Mouse (Mus musculus): Measurements from ENCODE around the gene Capn15. TPM values are rescaled to one million over a fixed set of nuclear protein-coding genes. Genes with fewer than 3 reads are reported as not detected.
A peak's percentile ranks its signal among the peaks of the same experiment; 100 is the strongest.

The Capn15 gene
- total and polyA plus RNA-seq, 3 experiments, result 2.1 to 11.5 (median 6.0) TPM

- TF ChIP-seq GABPA (IDR thresholded peaks at IDR 0.05; ENCODE audit: insufficient replicate concordance, low read depth, low read length), result no peak
- TF ChIP-seq MAZ (IDR thresholded peaks at IDR 0.05; ENCODE audit: low read depth, low read length), result peak; percentile 59
- no peak for TF ChIP-seq E2F4 (IDR thresholded peaks at IDR 0.05; ENCODE audit: insufficient replicate concordance, low read depth, low read length)
- peak; percentile 62 for TF ChIP-seq TCF12 (IDR thresholded peaks at IDR 0.05; ENCODE audit: low read depth, low read length)
- TF ChIP-seq SIN3A (IDR thresholded peaks at IDR 0.05; ENCODE audit: low read length), result peak; percentile 90
- TF ChIP-seq CHD2 (IDR thresholded peaks at IDR 0.05; ENCODE audit: low read length), result peak; percentile 93
- TF ChIP-seq EP300 (IDR thresholded peaks at IDR 0.05; ENCODE audit: low read length), result no peak
- peak; percentile 71 for TF ChIP-seq MXI1 (IDR thresholded peaks at IDR 0.05; ENCODE audit: low read depth, low read length)
- no peak; the same call in 1 of the 2 replicates for TF ChIP-seq NRF1 (IDR thresholded peaks at IDR 0.05; ENCODE audit: low read depth, low read length)
Measured at GRCm38 (mm10) chr17:25919786-25920642, 65.6 kb downstream of the Capn15 start (continued).

GRCm38 (mm10) chr17:25919144-25919785 lies 66.3 kb downstream of the Capn15 start, which contains the start of gene Rab40c:
Gene Rab40c, minus strand, starts transcription at chr17:25919727.
- no peaks in the 10 kb centered on the region for H3K27me3 ChIP-seq (replicated peaks)
- no peaks in the 10 kb centered on the region for H3K9me3 ChIP-seq (replicated peaks; ENCODE audit: low read length)
- in situ Hi-C loops (cut with MboI; ENCODE audit: low pct_ligation_motif_present, low pct_unique_long_range_greater_than_20kb, low sequenced_read_pairs), result loop anchor here (5.0 kb wide), 1 partner anchor 37 kb away; the partner anchor contains the start of gene Wfikkn1
- peak within 1 kb of the TSS; percentile 82 for H3K9ac ChIP-seq (ENCODE audit: insufficient read depth, low read depth)
- peaks cover 15 to 48% of the 10 kb centered on the region in 2 experiments for H3K4me1 ChIP-seq (ENCODE audit: control insufficient read depth in 1 of 2, insufficient read depth in 2 of 2)
- dilution Hi-C loops (cut with MboI; ENCODE audit: extremely low pct_ligation_motif_present, extremely low pct_unique_long_range_greater_than_20kb, low sequenced_read_pairs), result no loop called here
- peaks cover 8 to 46% of the 10 kb centered on the region in 2 experiments for H3K36me3 ChIP-seq (replicated peaks in 1 of 2; ENCODE audit: control insufficient read depth in 1 of 2, insufficient read depth in 1 of 2, low read length in 1 of 2)
- TF ChIP-seq SIN3A (IDR thresholded peaks at IDR 0.05; ENCODE audit: low read length) (peak; percentile 41; the same call in 1 of the 2 replicates), EP300 (IDR thresholded peaks at IDR 0.05; ENCODE audit: low read length) (no peak), JUND (conservative IDR thresholded peaks at IDR 0.05; ENCODE audit: low read depth, low read length) (no peak), JUN (IDR thresholded peaks at IDR 0.05; ENCODE audit: insufficient read depth, low read depth, low read length) (no peak), ZC3H11A (IDR thresholded peaks at IDR 0.05; ENCODE audit: low read depth, low read length) (no peak), ZMIZ1 (IDR thresholded peaks at IDR 0.05; ENCODE audit: low read depth, low read length) (no peak), POLR2A (IDR thresholded peaks at IDR 0.05; ENCODE audit: low read depth, low read length) (no peak; the same call in 1 of the 2 replicates), HCFC1 (IDR thresholded peaks at IDR 0.05; ENCODE audit: low read depth, low read length) (peak; percentile 19; the same call in 1 of the 2 replicates), TCF12 (IDR thresholded peaks at IDR 0.05; ENCODE audit: low read depth, low read length) (no peak), MYC (IDR thresholded peaks at IDR 0.05; ENCODE audit: low read depth, low read length) (no peak), SMC3 (IDR thresholded peaks at IDR 0.05; ENCODE audit: low read depth, low read length) (no peak), PAX5 (IDR thresholded peaks at IDR 0.05; ENCODE audit: low read length) (no peak), MAX (IDR thresholded peaks at IDR 0.05; ENCODE audit: low read length) (no peak), MXI1 (IDR thresholded peaks at IDR 0.05; ENCODE audit: low read depth, low read length) (no peak), ETS1 (conservative IDR thresholded peaks at IDR 0.05; ENCODE audit: low read depth, low read length) (no peak), MAFK (IDR thresholded peaks at IDR 0.05; ENCODE audit: insufficient replicate concordance, low read length) (no peak), ZKSCAN1 (IDR thresholded peaks at IDR 0.05; ENCODE audit: borderline replicate concordance, low read depth, low read length) (no peak), USF2 (conservative IDR thresholded peaks at IDR 0.05; ENCODE audit: low read depth, low read length) (no peak), NRF1 (IDR thresholded peaks at IDR 0.05; ENCODE audit: low read depth, low read length) (peak; percentile 54; the same call in 1 of the 2 replicates), TBP (conservative IDR thresholded peaks at IDR 0.05; ENCODE audit: low read depth, low read length) (no peak), ZNF384 (IDR thresholded peaks at IDR 0.05; ENCODE audit: low read depth, low read length) (no peak), POLR2AphosphoS2 (IDR thresholded peaks at IDR 0.05; ENCODE audit: low read depth, low read length) (no peak), E2F4 (IDR thresholded peaks at IDR 0.05; ENCODE audit: insufficient replicate concordance, low read depth, low read length) (no peak), MAZ (IDR thresholded peaks at IDR 0.05; ENCODE audit: low read depth, low read length) (no peak), RAD21 (IDR thresholded peaks at IDR 0.05; ENCODE audit: low read depth, low read length) (no peak), KAT2A (IDR thresholded peaks at IDR 0.05; ENCODE audit: insufficient replicate concordance, low read length) (no peak)
- peak within 1 kb of the TSS; percentile 82 to 99 (median 95) for H3K4me3 ChIP-seq (replicated peaks in 1 of 3; ENCODE audit: low read depth in 2 of 3, low read length in 2 of 3, poor library complexity in 1 of 3)
- H3K27ac ChIP-seq (ENCODE audit: insufficient read depth, low read depth), result peak within 1 kb of the TSS; percentile 86
- no peak for DNase-seq (ENCODE audit: extremely low read depth)
- H3K79me2 ChIP-seq (replicated peaks; ENCODE audit: control insufficient read depth, extremely low read depth, insufficient read depth, poor library complexity, severe bottlenecking), result peaks cover 22% of the 10 kb centered on the region
- peak within 1 kb of the TSS; percentile 84 for H3K4me2 ChIP-seq (ENCODE audit: insufficient read depth, low read depth, poor library complexity, severe bottlenecking)

Measured in CH12.LX (cell line).